Mouse (Mus musculus) limb, embryonic 14.5 days (tissue): ENCODE measurements at regions not wholly inside any gene's neighbourhood (a gene's known extent, or its start where the extent isn't known, plus 50 kb on each side); places are given as distances from the start of the nearest gene placed in this dataset.

Source experiments
- ATAC-seq: fragments of 200-750 bp; cut with Nextera tagmentation; 2 replicates; pipeline ENCODE4 v1.8.0; 2017; ENCODE audit warnings: low read depth, moderate number of reproducible peaks, moderate TSS enrichment; ENCODE audit not compliant: low FRiP score
- DNase-seq: peaks from one replicate; pipeline ENCODE4 v3.0.0-alpha.2; 2015; ENCODE audit warnings: low spot score
- H3K27ac ChIP-seq: fragments of 300-500 bp; sonication (generic); replicated peaks from 2 replicates; pipeline ENCODE4 v1.5.1; 2014; ENCODE audit warnings: low read depth, mild to moderate bottlenecking, low read length, moderate library complexity, mixed read lengths
- H3K27me3 ChIP-seq: fragments of 300-500 bp; sonication (generic); 2 replicates; pipeline ENCODE4 v1.6.1; 2014; ENCODE audit warnings: low read length, mixed read lengths; ENCODE audit not compliant: control insufficient read depth, insufficient read depth
- H3K36me3 ChIP-seq: fragments of 300-500 bp; sonication (generic); 2 replicates; pipeline ENCODE4 v1.6.1; 2014; ENCODE audit warnings: mild to moderate bottlenecking, low read length, moderate library complexity, mixed read lengths; ENCODE audit not compliant: control insufficient read depth, insufficient read depth
- H3K4me1 ChIP-seq: fragments of 300-500 bp; sonication (generic); 2 replicates; pipeline ENCODE4 v1.6.1; 2014; ENCODE audit warnings: antibody characterized with exemption, low read length, mixed read lengths; ENCODE audit not compliant: control insufficient read depth, insufficient read depth
- H3K4me2 ChIP-seq: fragments of 300-500 bp; sonication (generic); replicated peaks from 2 replicates; pipeline ENCODE4 v1.6.1; 2014; ENCODE audit warnings: low read depth, mild to moderate bottlenecking, low read length, moderate library complexity; ENCODE audit not compliant: severe bottlenecking
- H3K4me3 ChIP-seq: fragments of 300-500 bp; sonication (generic); replicated peaks from 2 replicates; pipeline ENCODE4 v1.5.1; 2014; ENCODE audit warnings: low read length
- H3K9ac ChIP-seq: fragments of 300-500 bp; sonication (generic); 2 replicates; pipeline ENCODE4 v1.6.1; 2014; ENCODE audit warnings: mild to moderate bottlenecking, low read depth, low read length, moderate library complexity; ENCODE audit not compliant: severe bottlenecking
- H3K9me3 ChIP-seq: fragments of 300-500 bp; sonication (generic); 2 replicates; pipeline ENCODE4 v1.6.1; 2016; ENCODE audit warnings: low read length; ENCODE audit not compliant: control insufficient read depth
- POLR2A ChIP-seq: fragments of 200-500 bp; IDR thresholded peaks from 2 replicates; pipeline ENCODE4 v1.8.0; 2012; ENCODE audit warnings: inconsistent platforms, mild to moderate bottlenecking, moderate library complexity, borderline replicate concordance; ENCODE audit not compliant: insufficient read depth, insufficient read length; ENCODE audit errors: extremely low read depth
- WGBS: fragments of 180-500 bp; shearing (Covaris S2); extraction: QIAGEN DNeasy Blood & Tissue Kit; methylation state at CpG from one replicate; pipeline ENCODE4 v1.1.7; 2014; 5-methylcytosine and 5-hydroxymethylcytosine counted together

DNA sequence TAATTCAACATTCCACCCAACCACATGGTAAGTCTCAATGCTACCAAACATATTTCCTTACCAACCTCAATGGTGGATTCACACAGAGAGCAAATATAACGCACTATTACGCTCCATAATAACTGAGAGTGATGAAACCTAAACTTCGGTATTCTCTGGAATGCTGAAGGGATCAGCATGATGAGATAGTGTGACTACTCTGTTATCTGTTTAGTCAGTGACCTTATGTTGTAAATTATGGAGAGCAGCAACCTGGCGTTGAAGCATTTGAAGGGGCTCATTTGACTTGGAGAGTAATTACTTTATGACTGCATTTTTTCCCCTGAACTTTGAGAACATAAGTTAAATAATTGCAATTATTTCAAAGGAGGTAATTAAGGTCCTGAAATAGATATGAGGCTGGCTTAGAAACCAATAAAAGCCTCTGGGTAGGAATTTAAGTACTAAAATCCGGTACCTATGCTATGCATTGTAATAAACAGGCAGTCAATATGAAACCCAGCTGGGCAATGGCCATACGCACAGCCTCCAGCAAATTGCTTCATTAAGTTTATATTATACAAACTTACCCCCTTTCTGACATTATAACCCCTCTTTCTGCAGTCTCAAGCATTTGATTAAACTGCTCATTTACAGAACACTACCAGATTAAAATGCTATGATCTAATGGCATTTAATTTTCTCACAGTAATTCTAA is 1378.9 kb upstream of the Jmjd1c start:
- TF ChIP-seq POLR2A: no peak
- Histone ChIP-seq H3K4me2 (no peak overlapping the region), H3K9me3 (no peaks in the 10 kb centered on the region), H3K4me1 (no peaks in the 10 kb centered on the region), H3K27ac (no peak overlapping the region), H3K36me3 (no peaks in the 10 kb centered on the region), H3K4me3 (no peak overlapping the region), H3K9ac (no peak overlapping the region), H3K27me3 (no peaks in the 10 kb centered on the region)
- ATAC-seq (no peak), DNase-seq (no peak)
- WGBS: 49% methylated on average over 6 of the region's 6 CpGs

DNA sequence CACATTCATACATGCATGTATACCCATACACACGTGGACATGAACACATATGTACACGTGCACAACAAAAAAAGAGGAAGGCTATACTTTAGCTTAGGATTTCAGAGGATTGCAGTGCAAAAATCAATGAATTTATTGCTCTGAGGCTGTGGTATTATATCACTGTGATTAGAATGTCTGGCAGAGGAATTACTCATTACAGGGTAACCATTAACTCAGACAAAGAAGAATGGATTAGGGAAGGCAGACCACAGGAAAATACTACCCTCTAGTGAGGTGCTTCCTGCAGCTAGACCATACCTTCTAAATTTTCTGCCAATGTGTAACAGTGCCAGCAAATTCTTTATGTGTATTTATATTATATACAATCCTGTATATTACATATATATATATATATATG is 1373.4 kb upstream of the Jmjd1c start:
- Histone ChIP-seq H3K4me2 (no peak overlapping the region), H3K9ac (no peak overlapping the region), H3K36me3 (no peaks in the 10 kb centered on the region), H3K27me3 (no peaks in the 10 kb centered on the region), H3K9me3 (no peaks in the 10 kb centered on the region), H3K4me1 (no peaks in the 10 kb centered on the region), H3K27ac (no peak overlapping the region), H3K4me3 (no peak overlapping the region)
- WGBS: 75% methylated on average over 2 of the region's 2 CpGs
- no peak for DNase-seq
- no peak for TF ChIP-seq POLR2A
- no peak for ATAC-seq

DNA sequence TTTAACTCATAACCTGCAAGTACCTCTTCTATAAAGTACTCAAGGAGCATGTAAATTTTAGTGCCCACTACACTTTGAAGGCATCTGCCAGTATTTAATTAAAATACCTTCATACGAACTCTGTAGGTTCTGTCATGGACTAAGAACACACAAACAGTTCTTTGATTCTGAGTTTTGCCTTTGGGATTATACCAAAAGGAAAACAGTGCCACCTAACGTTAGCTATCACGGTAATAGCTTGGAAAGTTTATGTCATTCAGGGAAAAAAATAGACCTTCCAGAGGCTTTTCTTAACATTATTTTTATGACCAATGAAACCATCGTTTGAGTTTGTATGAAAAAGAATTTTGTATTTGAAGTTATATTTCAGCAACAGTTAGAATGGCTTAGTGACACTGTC is 1326.5 kb upstream of the Jmjd1c start:
- no peaks in the 10 kb centered on the region for H3K4me1 ChIP-seq
- no peaks in the 10 kb centered on the region for H3K36me3 ChIP-seq
- TF ChIP-seq POLR2A: no peak
- H3K27me3 ChIP-seq: no peaks in the 10 kb centered on the region
- H3K4me3 ChIP-seq: no peak overlapping the region
- WGBS: 28% methylated on average over 4 of the region's 4 CpGs
- peak; percentile 45 for DNase-seq
- H3K9ac ChIP-seq: no peak overlapping the region
- H3K4me2 ChIP-seq: no peak overlapping the region
- H3K9me3 ChIP-seq: no peaks in the 10 kb centered on the region
- no peak overlapping the region for H3K27ac ChIP-seq
- no peak for ATAC-seq

DNA sequence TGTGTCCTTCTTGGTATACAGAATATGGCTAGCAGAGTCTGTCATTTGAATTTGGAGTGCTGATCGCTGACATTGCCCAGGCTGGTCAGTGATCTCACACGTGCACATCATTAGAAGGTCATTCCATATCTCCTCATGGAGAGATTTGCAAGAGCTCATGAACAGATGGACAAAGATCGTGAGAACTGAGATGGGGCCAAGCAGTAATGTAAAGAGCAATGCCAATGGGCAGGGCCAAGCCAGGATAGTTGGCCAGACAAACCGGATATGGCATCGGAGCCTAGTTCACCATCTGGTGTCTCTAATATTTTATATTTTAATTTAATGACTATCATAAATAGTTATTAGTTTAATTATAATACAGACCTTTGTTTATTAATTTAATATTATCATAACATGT is 1324.0 kb upstream of the Jmjd1c start:
- WGBS: 93% methylated on average over 5 of the region's 5 CpGs
- H3K4me2 ChIP-seq: no peak overlapping the region
- no peak for DNase-seq
- H3K27me3 ChIP-seq: no peaks in the 10 kb centered on the region
- TF ChIP-seq POLR2A: no peak
- H3K36me3 ChIP-seq: no peaks in the 10 kb centered on the region
- H3K27ac ChIP-seq: no peak overlapping the region
- no peaks in the 10 kb centered on the region for H3K9me3 ChIP-seq
- H3K4me3 ChIP-seq: no peak overlapping the region
- no peak for ATAC-seq
- no peak overlapping the region for H3K9ac ChIP-seq
- H3K4me1 ChIP-seq: no peaks in the 10 kb centered on the region

DNA sequence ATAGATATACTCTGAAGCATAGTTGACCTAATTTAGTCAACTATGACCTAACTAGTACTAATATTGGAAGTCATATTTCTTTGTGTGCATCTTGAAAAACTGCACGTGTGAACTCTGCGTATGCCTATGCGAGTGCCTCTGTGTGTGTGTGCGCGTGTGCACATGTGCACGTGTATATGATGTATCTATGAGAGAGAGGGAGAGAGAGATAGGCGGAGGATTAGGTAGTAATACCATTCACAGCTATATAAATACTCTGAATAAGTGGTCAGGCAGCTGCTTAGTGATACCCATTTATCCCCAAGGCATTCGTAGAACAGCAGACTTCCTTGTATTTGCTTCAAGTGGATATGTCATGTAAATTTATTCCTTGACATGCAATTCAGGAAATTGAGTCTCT is 1310.9 kb upstream of the Jmjd1c start:
- Histone ChIP-seq H3K27me3 (no peaks in the 10 kb centered on the region), H3K36me3 (no peaks in the 10 kb centered on the region), H3K4me1 (no peaks in the 10 kb centered on the region), H3K4me2 (no peak overlapping the region), H3K9me3 (no peaks in the 10 kb centered on the region), H3K9ac (no peak overlapping the region), H3K4me3 (no peak overlapping the region), H3K27ac (no peak overlapping the region)
- DNase-seq: no peak
- ATAC-seq: no peak
- 72% methylated on average over 8 of the region's 8 CpGs for WGBS
- TF ChIP-seq POLR2A: no peak
